36 mouse cellular contexts compared by ENCODE assay signal in the genomic region with DNA sequence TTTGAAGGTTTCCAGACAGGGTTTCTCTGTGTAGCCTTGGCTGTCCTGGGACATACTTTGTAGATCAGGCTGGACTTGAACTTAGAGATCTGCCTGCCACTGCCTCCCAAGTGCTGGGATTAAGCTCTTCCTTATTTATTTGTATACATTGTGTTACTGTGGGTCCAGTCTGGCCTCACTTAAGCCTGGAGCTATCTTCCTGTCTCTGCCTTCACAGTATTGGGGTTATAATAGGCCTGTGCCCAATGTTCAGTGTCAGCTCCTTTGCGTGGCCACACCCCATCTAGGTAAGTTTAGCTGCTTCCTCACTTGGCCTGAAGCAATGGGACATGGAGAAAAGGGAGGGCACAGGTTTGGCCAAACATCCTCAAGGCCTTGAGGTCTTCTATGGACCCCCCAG. TPM values are rescaled to one million over a fixed set of nuclear protein-coding genes. Genes with fewer than 3 reads are reported as not detected.
DNase-seq lines count a peak whose midpoint lies in the region; ATAC-seq and TF ChIP-seq lines count a peak whose summit lies in the region.
"Had no signal": no experiment of that assay in that cellular context is flagged by ENCODE, and none has a peak within 500 bp of the region (broad histone marks: within the 10 kb centered on the region; RNA-seq: fewer than 3 reads in every experiment).

No protein-coding gene starts in this region.

- intact Hi-C loops in left cerebral cortex, postnatal 10 days (cut with DNase I): no loop called here

- H3K4me2 ChIP-seq in heart, embryonic 13.5 days: 0 out of 2 replicates have a peak overlapping the region, but pooled peaks have one; percentile 24
- peak overlapping the region; percentile 49; the same call in 1 of the 2 replicates for H3K4me2 ChIP-seq in liver, postnatal 0 days (ENCODE audit: low read depth, low read length)
- H3K4me2 ChIP-seq: embryonic facial prominence, embryonic 13.5 days; forebrain, embryonic 15.5 days; hindbrain, embryonic 12.5 days; limb, embryonic 13.5 days; liver, embryonic 13.5 days; lung, embryonic 14.5 days; midbrain, embryonic 11.5 days; neural tube, embryonic 12.5 days had no signal

- TF ChIP-seq CTCF in liver, postnatal 0 days (IDR thresholded peaks at IDR 0.05; ENCODE audit: low read depth): no peak

- H3K9ac ChIP-seq in heart, embryonic 13.5 days: no peak overlapping the region
- no peak overlapping the region for H3K9ac ChIP-seq in liver, postnatal 0 days (replicated peaks)
- H3K9ac ChIP-seq: embryonic facial prominence, embryonic 13.5 days; forebrain, embryonic 15.5 days; hindbrain, embryonic 12.5 days; limb, embryonic 13.5 days; liver, embryonic 13.5 days; lung, embryonic 14.5 days; neural tube, embryonic 12.5 days had no signal

- TF ChIP-seq EP300 in liver, postnatal 0 days (IDR thresholded peaks at IDR 0.05; ENCODE audit: low read depth): no peak

- H3K27me3 ChIP-seq in heart, embryonic 13.5 days (replicated peaks): peaks cover 39% of the 10 kb centered on the region
- peaks cover 4% of the 10 kb centered on the region; the same call in 1 of the 2 replicates for H3K27me3 ChIP-seq in liver, postnatal 0 days (ENCODE audit: insufficient read depth, low read length)

- no peak overlapping the region for H3K4me3 ChIP-seq in heart, embryonic 13.5 days
- no peak overlapping the region for H3K4me3 ChIP-seq in liver, postnatal 0 days (ENCODE audit: low read depth, low read length)
- H3K4me3 ChIP-seq in brown adipose tissue, adult 24 weeks (ENCODE audit: insufficient read depth, low read depth, low read length): no peak overlapping the region; the same call in 1 of the 2 replicates
- H3K4me3 ChIP-seq: embryonic facial prominence, embryonic 13.5 days; forebrain, embryonic 10.5 days; forebrain, embryonic 15.5 days; hindbrain, embryonic 12.5 days; limb, embryonic 13.5 days; liver, embryonic 13.5 days; neural tube, embryonic 12.5 days had no signal

- no peaks in the 10 kb centered on the region for H3K9me3 ChIP-seq in heart, embryonic 13.5 days
- H3K9me3 ChIP-seq in liver, postnatal 0 days (ENCODE audit: low read length): no peaks in the 10 kb centered on the region
- H3K9me3 ChIP-seq: embryonic facial prominence, embryonic 13.5 days; forebrain, embryonic 10.5 days; forebrain, embryonic 15.5 days; hindbrain, embryonic 12.5 days; limb, embryonic 13.5 days; liver, embryonic 13.5 days; neural tube, embryonic 12.5 days had no signal

- no peak for DNase-seq in heart, adult 9 months (ENCODE audit: low spot score in 2 of 2)
- no peak for DNase-seq in liver, postnatal 0 days
- DNase-seq in liver: no peak
- DNase-seq in left cerebral cortex, postnatal 10 days (ENCODE audit: extremely low spot score in 1 of 2, low spot score in 2 of 2): no peak
- no peak for DNase-seq in frontal cortex, adult 2 months (ENCODE audit: extremely low spot score in 1 of 2, low spot score in 1 of 2)
- DNase-seq: cerebellum, adult 11-12 months; cerebellum, adult 9-11 months; embryo, embryonic 11 days; kidney, adult 8-10 months; kidney, postnatal 10 days; liver, embryonic 13.5 days; lung, embryonic 14.5 days; lung, postnatal 14 days; right cerebral cortex, adult 18-20 months; spleen, adult 18-20 months had no signal

- H3K4me1 ChIP-seq in heart, embryonic 13.5 days: peaks cover 44% of the 10 kb centered on the region
- H3K4me1 ChIP-seq in liver, postnatal 0 days (ENCODE audit: insufficient read depth): peaks cover 17% of the 10 kb centered on the region
- H3K4me1 ChIP-seq in brown adipose tissue, adult 24 weeks (ENCODE audit: control insufficient read depth, insufficient read depth, insufficient read length, low read length): peaks cover 7% of the 10 kb centered on the region
- H3K4me1 ChIP-seq: hindbrain, embryonic 12.5 days; neural tube, embryonic 12.5 days had no signal

- H3K36me3 ChIP-seq in heart, embryonic 13.5 days: no peaks in the 10 kb centered on the region
- H3K36me3 ChIP-seq in liver, postnatal 0 days (replicated peaks; ENCODE audit: insufficient read depth, low read length): no peaks in the 10 kb centered on the region; the same call in 1 of the 2 replicates
- H3K36me3 ChIP-seq: embryonic facial prominence, embryonic 13.5 days; forebrain, embryonic 10.5 days; forebrain, embryonic 15.5 days; hindbrain, embryonic 12.5 days; limb, embryonic 13.5 days; liver, embryonic 13.5 days; neural tube, embryonic 12.5 days had no signal

- WGBS in heart, embryonic 13.5 days: 83% methylated on average over 1 of the region's 1 CpGs
- WGBS in liver, postnatal 0 days (ENCODE audit: insufficient replicate concordance): 88% methylated on average over 1 of the region's 1 CpGs

- peak overlapping the region; percentile 37 for H3K27ac ChIP-seq in heart, embryonic 13.5 days (replicated peaks)
- H3K27ac ChIP-seq in liver, postnatal 0 days (ENCODE audit: low read depth): peak overlapping the region; percentile 84
- peak overlapping the region; percentile 41; the same call in 1 of the 2 replicates for H3K27ac ChIP-seq in brown adipose tissue, adult 24 weeks (replicated peaks; ENCODE audit: low read depth, low read length)
- H3K27ac ChIP-seq: embryonic facial prominence, embryonic 13.5 days; forebrain, embryonic 10.5 days; forebrain, embryonic 15.5 days; hindbrain, embryonic 12.5 days; hindbrain, postnatal 0 days; limb, embryonic 13.5 days; neural tube, embryonic 12.5 days had no signal

- ATAC-seq in heart, embryonic 13.5 days (ENCODE audit: extremely low read depth, insufficient number of reproducible peaks, low FRiP score, low TSS enrichment): no peak
- ATAC-seq in liver, postnatal 0 days: no peak
- ATAC-seq: CD4-positive, CD25-positive, alpha-beta regulatory T cell, adult 4 months; forebrain, embryonic 15.5 days; hindbrain, postnatal 0 days; intestine, embryonic 16.5 days; midbrain, embryonic 16.5 days had no signal

RNA-seq across cellular contexts. Expression of a gene that starts 5.6 kb away (rescaled TPM):
- polyA plus RNA-seq in heart, embryonic 13.5 days (2015; fragmentation: Nextera tagmentation; extraction: Ambion mirVana): 2.0 and 2.6 TPM in 2 replicates
- 4.1 and 5.9 TPM in 2 replicates for polyA plus RNA-seq in liver, postnatal 0 days (2015; fragmentation: Nextera tagmentation; extraction: Ambion mirVana)
- polyA plus RNA-seq in brown adipose tissue, adult 24 weeks (2012; ENCODE audit: insufficient read depth, insufficient read length, missing spikeins): 2.8 and 3.8 TPM in 2 replicates
- total RNA-seq in left cerebral cortex, postnatal 10 days (2021): 10 to 100 TPM; 79.5 to 80.7 TPM
- 76.2 and 85.2 TPM in 2 replicates for polyA plus RNA-seq in frontal cortex, adult 2 months (2012; rRNA removed)

RNA-seq across cellular contexts. Expression of a gene that starts 31.8 kb away (rescaled TPM):
- polyA plus RNA-seq in heart, embryonic 13.5 days (2015; fragmentation: Nextera tagmentation; extraction: Ambion mirVana): not detected in 2 replicates
- polyA plus RNA-seq in liver, postnatal 0 days (2015; fragmentation: Nextera tagmentation; extraction: Ambion mirVana): 0.09 TPM in 1 of 2 replicates, not detected in the other
- polyA plus RNA-seq in brown adipose tissue, adult 24 weeks (2012; ENCODE audit: insufficient read depth, insufficient read length, missing spikeins): not detected in 2 replicates
- 1 to 10 TPM; 1.3 to 1.7 TPM for total RNA-seq in left cerebral cortex, postnatal 10 days (2021)
- 5.3 and 6.0 TPM in 2 replicates for polyA plus RNA-seq in frontal cortex, adult 2 months (2012; rRNA removed)
- total RNA-seq: gastrocnemius, adult 8-10 months; heart, postnatal 25 days; hindbrain, postnatal 0 days; megakaryocyte, adult 5-6 weeks had no signal
- polyA plus RNA-seq: CD4-positive, CD25-positive, alpha-beta regulatory T cell, adult 4 months; heart, embryonic 11.5 days; liver, embryonic 13.5 days had no signal

RNA-seq across cellular contexts. Expression of a gene that starts 41.7 kb away (rescaled TPM):
- not detected in 2 replicates for polyA plus RNA-seq in heart, embryonic 13.5 days (2015; fragmentation: Nextera tagmentation; extraction: Ambion mirVana)
- not detected in 2 replicates for polyA plus RNA-seq in liver, postnatal 0 days (2015; fragmentation: Nextera tagmentation; extraction: Ambion mirVana)
- polyA plus RNA-seq in brown adipose tissue, adult 24 weeks (2012; ENCODE audit: insufficient read depth, insufficient read length, missing spikeins): not detected in 2 replicates
- 1 to 10 TPM; 1.6 to 2.0 TPM for total RNA-seq in left cerebral cortex, postnatal 10 days (2021)
- 1.4 and 1.5 TPM in 2 replicates for polyA plus RNA-seq in frontal cortex, adult 2 months (2012; rRNA removed)
- total RNA-seq: adrenal gland, adult 18-20 months; adrenal gland, postnatal 4 days; gastrocnemius, adult 8-10 months; heart, postnatal 25 days; megakaryocyte, adult 5-6 weeks had no signal
- polyA plus RNA-seq: CD4-positive, CD25-positive, alpha-beta regulatory T cell, adult 4 months; embryonic facial prominence, embryonic 13.5 days; forebrain, embryonic 10.5 days; heart, embryonic 11.5 days; hindbrain, embryonic 12.5 days; intestine, embryonic 16.5 days; large intestine, adult 2 months; limb, embryonic 13.5 days; liver, embryonic 13.5 days; lung, embryonic 14.5 days; midbrain, embryonic 11.5 days; thymus, postnatal 0 days had no signal

RNA-seq across cellular contexts. Expression of a gene that starts 44.3 kb away (rescaled TPM):
- 5.7 and 6.2 TPM in 2 replicates for polyA plus RNA-seq in heart, embryonic 13.5 days (2015; fragmentation: Nextera tagmentation; extraction: Ambion mirVana)
- polyA plus RNA-seq in liver, postnatal 0 days (2015; fragmentation: Nextera tagmentation; extraction: Ambion mirVana): 3.4 and 3.7 TPM in 2 replicates
- polyA plus RNA-seq in brown adipose tissue, adult 24 weeks (2012; ENCODE audit: insufficient read depth, insufficient read length, missing spikeins): 3.2 and 4.2 TPM in 2 replicates
- total RNA-seq in left cerebral cortex, postnatal 10 days (2021): 10 to 100 TPM; 20.1 to 20.7 TPM
- 11.5 and 14.1 TPM in 2 replicates for polyA plus RNA-seq in frontal cortex, adult 2 months (2012; rRNA removed)

Comparison
In these comparisons a context has a peak if more than half of its experiments do, and no peak if none do; other contexts are left out.
1. RNA of a gene that starts 5.6 kb away (polyA plus RNA-seq): 76.2 to 85.2 TPM in frontal cortex, adult 2 months; 4.1 to 5.9 TPM in liver, postnatal 0 days, 2.8 to 3.8 TPM in brown adipose tissue, adult 24 weeks and 2.0 to 2.6 TPM in heart, embryonic 13.5 days; every median in the first group is over 10 times any median in the second.
2. Peak in every context shown above with its lines, with median percentiles within 50 percentile points of each other: H3K27ac ChIP-seq.